Mouse (Mus musculus) ES-E14 (cell line): ENCODE measurements around the gene Gm10570.

Experiments used
- CHD2 ChIP-seq: IDR thresholded peaks from 2 replicates; pipeline ENCODE4 v1.6.1; 2014; ENCODE audit warnings: mild to moderate bottlenecking, low read depth, low read length, inconsistent platforms
- MAFK ChIP-seq: IDR thresholded peaks from 2 replicates; pipeline ENCODE4 v1.6.1; 2014; ENCODE audit warnings: mild to moderate bottlenecking, low read depth, low read length, inconsistent platforms; ENCODE audit not compliant: insufficient read depth
- ZC3H11A ChIP-seq: IDR thresholded peaks from 2 replicates; pipeline ENCODE4 v1.6.1; 2012; ENCODE audit warnings: low read depth, mild to moderate bottlenecking, inconsistent platforms, low read length, borderline replicate concordance
- ZNF384 ChIP-seq: IDR thresholded peaks from 2 replicates; pipeline ENCODE4 v1.6.1; 2012; ENCODE audit warnings: low read depth, low read length, inconsistent platforms

DNA sequence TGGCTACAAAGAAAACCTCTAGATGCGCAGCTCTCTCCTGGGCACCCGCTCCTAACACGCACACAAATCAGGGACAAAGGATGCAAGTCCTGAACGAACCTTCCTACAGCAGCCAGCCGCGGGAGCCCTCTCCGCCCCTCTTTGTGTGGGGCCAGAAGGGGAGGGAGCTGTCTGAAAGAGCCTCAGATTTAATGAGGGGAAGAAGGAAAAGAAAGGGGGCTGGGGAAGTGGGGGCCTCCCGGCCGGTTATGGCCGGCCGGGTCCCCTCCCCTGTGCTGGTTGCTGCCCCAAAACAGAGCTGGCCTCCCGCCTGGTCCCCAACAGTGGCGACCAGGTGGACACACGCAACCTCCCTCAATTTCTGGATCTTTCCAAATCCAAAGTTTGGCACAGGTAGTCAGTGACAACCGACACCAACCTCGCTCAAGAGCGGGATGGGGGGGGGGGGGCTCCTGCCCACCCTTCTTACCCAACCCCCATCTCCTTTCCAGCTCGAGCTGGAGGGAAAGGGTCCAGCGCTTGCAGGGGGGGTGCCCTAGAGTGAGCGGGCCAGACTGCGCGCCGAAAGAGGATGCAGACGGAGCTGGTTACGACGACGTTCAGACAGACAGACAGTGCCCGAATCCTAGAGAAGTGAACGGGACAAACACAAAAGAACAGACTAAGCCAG is 34.0 kb downstream of the Gm10570 start:
- no peak for TF ChIP-seq ZNF384
- TF ChIP-seq MAFK: no peak
- no peak for TF ChIP-seq CHD2
- no peak for TF ChIP-seq ZC3H11A
